Comparison of ENCODE assay signal across 16 mouse cellular contexts in genomic region chr13:90521758-90522245, GRCm38 (mm10).
DNase-seq lines count a peak whose midpoint lies in the region; ATAC-seq and TF ChIP-seq lines count a peak whose summit lies in the region.
"Had no signal": no experiment of that assay in that cellular context is flagged by ENCODE, and none has a peak within 500 bp of the region (broad histone marks: within the 10 kb centered on the region; RNA-seq: fewer than 3 reads in every experiment).

No protein-coding gene starts in this region.

- H3K36me3 ChIP-seq in heart, embryonic 13.5 days = no peaks in the 10 kb centered on the region
- H3K36me3 ChIP-seq in intestine, postnatal 0 days (ENCODE audit: control insufficient read depth, insufficient read depth) = no peaks in the 10 kb centered on the region

- no peak overlapping the region for H3K4me3 ChIP-seq in heart, embryonic 13.5 days
- no peak overlapping the region for H3K4me3 ChIP-seq in intestine, postnatal 0 days (ENCODE audit: low read depth, low read length)
- H3K4me3 ChIP-seq: forebrain, embryonic 13.5 days had no signal

- H3K4me2 ChIP-seq in heart, embryonic 13.5 days = no peak overlapping the region
- H3K4me2 ChIP-seq in intestine, postnatal 0 days (replicated peaks; ENCODE audit: low read depth) = no peak overlapping the region
- H3K4me2 ChIP-seq: forebrain, embryonic 13.5 days had no signal

- ATAC-seq in heart, embryonic 13.5 days (ENCODE audit: extremely low read depth, insufficient number of reproducible peaks, low FRiP score, low TSS enrichment) = no peak
- 0 out of 2 replicates have a peak, but pooled peaks have one; percentile 42 for ATAC-seq in intestine, postnatal 0 days
- ATAC-seq: forebrain, embryonic 13.5 days; inflammation-experienced regulatory T-cells, adult 6 months; Patski had no signal

- no peak for TF ChIP-seq CTCF in intestine, postnatal 0 days (IDR thresholded peaks at IDR 0.05; ENCODE audit: low read depth)

- peak overlapping the region; percentile 45 for H3K27ac ChIP-seq in heart, embryonic 13.5 days (replicated peaks)
- H3K27ac ChIP-seq in intestine, postnatal 0 days (ENCODE audit: low read depth, low read length) = no peak overlapping the region
- H3K27ac ChIP-seq: forebrain, embryonic 13.5 days had no signal

- peak; percentile 16 for DNase-seq in adrenal gland, postnatal 14 days
- no peak for DNase-seq in adrenal gland, adult 8-10 months
- no peak for DNase-seq in heart, adult 9 months (ENCODE audit: low spot score in 2 of 2)
- DNase-seq in adipocyte (ENCODE audit: low spot score) = peak; percentile 58
- no peak for DNase-seq in cerebellum, adult 9-10 months
- DNase-seq in spleen, postnatal 14 days (ENCODE audit: low spot score in 2 of 2) = no peak
- DNase-seq: adrenal gland, adult 2 months; cerebellum, postnatal 14 days; lung, postnatal 4 days; midbrain, embryonic 14.5 days; right cerebral cortex, postnatal 4 days had no signal

- no peaks in the 10 kb centered on the region for H3K9me3 ChIP-seq in heart, embryonic 13.5 days
- no peaks in the 10 kb centered on the region for H3K9me3 ChIP-seq in intestine, postnatal 0 days (ENCODE audit: control insufficient read depth)
- H3K9me3 ChIP-seq: forebrain, embryonic 13.5 days had no signal

- no peaks in the 10 kb centered on the region for H3K27me3 ChIP-seq in heart, embryonic 13.5 days (replicated peaks)
- H3K27me3 ChIP-seq in intestine, postnatal 0 days (replicated peaks; ENCODE audit: control insufficient read depth, insufficient read depth, low read length) = no peaks in the 10 kb centered on the region
- H3K27me3 ChIP-seq: forebrain, embryonic 13.5 days; Patski had no signal

- no peak overlapping the region for H3K9ac ChIP-seq in heart, embryonic 13.5 days
- no peak overlapping the region for H3K9ac ChIP-seq in intestine, postnatal 0 days (ENCODE audit: low read depth, low read length)
- H3K9ac ChIP-seq: forebrain, embryonic 13.5 days had no signal

- 27% methylated on average over 4 of the region's 4 CpGs for WGBS in heart, embryonic 13.5 days
- WGBS in intestine, postnatal 0 days = 38% methylated on average over 4 of the region's 4 CpGs

- peaks cover 13% of the 10 kb centered on the region for H3K4me1 ChIP-seq in heart, embryonic 13.5 days
- H3K4me1 ChIP-seq in intestine, postnatal 0 days (replicated peaks; ENCODE audit: control insufficient read depth, insufficient read depth, low read length) = no peaks in the 10 kb centered on the region
- H3K4me1 ChIP-seq: forebrain, embryonic 13.5 days had no signal

Comparison
In these comparisons a context has a peak if more than half of its experiments do, and no peak if none do; other contexts are left out.
1. DNase-seq: peak in adrenal gland, postnatal 14 days (single experiment) and adipocyte (single experiment); none in adrenal gland, adult 8-10 months (single experiment), heart, adult 9 months (0 of 2), cerebellum, adult 9-10 months (single experiment) and spleen, postnatal 14 days (0 of 2).